Mouse (Mus musculus) heart, embryonic 15.5 days (tissue): Measurements from ENCODE around the gene Zranb3. TPM values are rescaled to one million over a fixed set of nuclear protein-coding genes. Genes with fewer than 3 reads are reported as not detected.

Experiments
- ATAC-seq: fragments of 200-750 bp; cut with Nextera tagmentation; replicated peaks from 2 replicates; pipeline ENCODE4 v1.8.0; 2017; ENCODE audit warnings: low read depth, moderate TSS enrichment; ENCODE audit not compliant: insufficient number of reproducible peaks, insufficient read depth, low FRiP score
- H3K27ac ChIP-seq: fragments of 300-500 bp; sonication (generic); 2 replicates; pipeline ENCODE4 v1.5.1; 2015; ENCODE audit warnings: mild to moderate bottlenecking, inconsistent platforms
- H3K27me3 ChIP-seq: fragments of 300-500 bp; sonication (generic); 2 replicates; pipeline ENCODE4 v1.6.1; 2015; ENCODE audit warnings: inconsistent platforms
- H3K36me3 ChIP-seq: fragments of 300-500 bp; sonication (generic); 2 replicates; pipeline ENCODE4 v1.6.1; 2015; ENCODE audit warnings: mild to moderate bottlenecking, inconsistent platforms
- H3K4me1 ChIP-seq: fragments of 300-500 bp; sonication (generic); replicated peaks from 2 replicates; pipeline ENCODE4 v1.6.1; 2015; ENCODE audit warnings: inconsistent platforms
- H3K4me2 ChIP-seq: fragments of 300-500 bp; sonication (generic); 2 replicates; pipeline ENCODE4 v1.6.1; 2015; ENCODE audit warnings: inconsistent platforms, mild to moderate bottlenecking, moderate library complexity
- H3K4me3 ChIP-seq: fragments of 300-500 bp; sonication (generic); 2 replicates; pipeline ENCODE4 v1.5.1; 2015; ENCODE audit warnings: mild to moderate bottlenecking, inconsistent platforms
- H3K9ac ChIP-seq: fragments of 300-500 bp; sonication (generic); 2 replicates; pipeline ENCODE4 v1.6.1; 2015; ENCODE audit warnings: mild to moderate bottlenecking, inconsistent platforms
- H3K9me3 ChIP-seq: fragments of 300-500 bp; sonication (generic); replicated peaks from 2 replicates; pipeline ENCODE4 v1.6.1; 2016; ENCODE audit warnings: inconsistent platforms
- WGBS: fragments of 180-500 bp; shearing (Covaris S2); methylation state at CpG from one replicate; pipeline ENCODE4 v1.1.7; 2015; ENCODE audit warnings: mixed read lengths; 5-methylcytosine and 5-hydroxymethylcytosine counted together
- polyA plus RNA-seq: library from polyadenylated mRNA; unstranded; fragments of >200 nt; fragmentation: Nextera tagmentation; extraction: Ambion mirVana; gene quantifications from 2 replicates; pipeline ENCODE4 v1.2.1, GENCODE M21; 2015

Gene Zranb3
- polyA plus RNA-seq, 1 experiment from 2014 or later: 5.3 TPM

DNA sequence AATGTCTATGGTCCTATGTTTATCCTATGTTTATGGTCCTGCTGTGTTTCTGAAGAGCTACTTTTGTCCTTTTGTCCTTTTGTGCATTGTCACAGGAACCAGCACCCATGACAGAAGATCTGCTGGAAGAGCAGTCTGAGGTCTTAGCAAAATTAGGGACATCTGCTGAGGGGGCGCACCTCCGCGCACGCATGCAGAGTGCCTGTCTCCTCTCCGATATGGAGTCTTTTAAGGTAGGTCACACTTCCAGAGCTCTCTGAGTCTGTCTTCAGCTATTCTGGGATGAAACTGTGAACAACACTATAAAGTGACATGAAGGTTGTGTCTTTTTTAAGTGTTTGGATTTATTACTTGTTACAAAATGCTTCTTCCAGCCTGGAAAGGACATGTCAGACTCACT, 168.5 kb downstream of the Zranb3 start:
- no peaks in the 10 kb centered on the region for H3K9me3 ChIP-seq
- WGBS: 92% methylated on average over 5 of the region's 5 CpGs

DNA sequence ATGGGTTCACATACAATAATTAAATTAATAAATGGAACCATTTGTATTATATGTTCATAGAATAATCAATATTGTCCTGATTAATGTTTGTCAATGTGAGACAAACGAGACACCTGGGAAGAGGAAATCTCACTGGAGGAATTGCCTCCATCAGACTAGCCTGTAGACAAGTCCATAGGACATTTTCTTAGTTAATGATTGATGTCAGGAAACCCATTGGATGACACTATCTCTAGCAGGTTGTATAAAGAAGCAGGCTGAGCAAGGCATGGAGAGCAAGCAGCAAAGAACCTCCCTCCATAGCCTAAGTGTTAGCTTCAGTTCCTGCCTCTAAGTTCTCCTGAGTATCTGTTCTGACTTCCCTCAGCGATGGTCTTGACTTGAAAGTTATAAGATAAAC, 169.4 kb downstream of the Zranb3 start:
- H3K9ac ChIP-seq: no peak overlapping the region

More for the DNA sequence above, 168.5 kb downstream of the Zranb3 start:
- 0 out of 2 replicates have a peak, but pooled peaks cover 2% of the 10 kb centered on the region for H3K4me1 ChIP-seq
- no peak for ATAC-seq
- H3K36me3 ChIP-seq: peaks cover 51% of the 10 kb centered on the region
- H3K4me2 ChIP-seq: no peak overlapping the region
- H3K27me3 ChIP-seq: no peaks in the 10 kb centered on the region
- no peak overlapping the region for H3K9ac ChIP-seq
- H3K27ac ChIP-seq: no peak overlapping the region
- no peak overlapping the region for H3K4me3 ChIP-seq

DNA sequence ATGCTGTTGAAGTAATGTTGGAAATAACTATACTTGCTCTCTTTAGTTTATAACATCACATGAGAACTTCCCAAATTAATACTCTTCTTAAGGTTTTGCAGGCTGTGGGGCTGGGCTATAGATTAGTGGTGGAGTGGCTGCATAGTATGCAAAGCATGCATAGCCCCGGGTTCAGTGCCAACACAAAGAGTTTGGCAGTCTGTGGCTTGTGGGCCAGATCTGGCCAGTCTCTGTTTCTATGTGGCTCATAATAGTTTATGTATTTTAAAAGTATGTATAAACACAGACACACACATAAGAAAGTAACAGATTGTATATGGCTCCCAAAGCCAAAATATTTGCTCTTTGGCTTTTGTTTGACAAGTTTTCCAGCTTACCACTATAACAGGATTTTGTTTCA, 187.0 kb downstream of the Zranb3 start:
- no peak for ATAC-seq
- H3K4me2 ChIP-seq: no peak overlapping the region
- H3K4me3 ChIP-seq: no peak overlapping the region
- H3K9ac ChIP-seq: no peak overlapping the region
- peaks cover 16% of the 10 kb centered on the region for H3K36me3 ChIP-seq
- no peaks in the 10 kb centered on the region for H3K27me3 ChIP-seq
- H3K9me3 ChIP-seq: no peaks in the 10 kb centered on the region
- WGBS: 59% methylated on average over 1 of the region's 1 CpGs
- no peak overlapping the region for H3K27ac ChIP-seq
- H3K4me1 ChIP-seq: no peaks in the 10 kb centered on the region

More for the DNA sequence above, 169.4 kb downstream of the Zranb3 start:
- Histone ChIP-seq H3K4me2 (no peak overlapping the region), H3K4me3 (no peak overlapping the region), H3K9me3 (no peaks in the 10 kb centered on the region), H3K36me3 (peaks cover 43% of the 10 kb centered on the region), H3K27ac (no peak overlapping the region), H3K27me3 (no peaks in the 10 kb centered on the region), H3K4me1 (0 out of 2 replicates have a peak, but pooled peaks cover 2% of the 10 kb centered on the region)
- 83% methylated on average over 2 of the region's 2 CpGs for WGBS
- no peak for ATAC-seq

DNA sequence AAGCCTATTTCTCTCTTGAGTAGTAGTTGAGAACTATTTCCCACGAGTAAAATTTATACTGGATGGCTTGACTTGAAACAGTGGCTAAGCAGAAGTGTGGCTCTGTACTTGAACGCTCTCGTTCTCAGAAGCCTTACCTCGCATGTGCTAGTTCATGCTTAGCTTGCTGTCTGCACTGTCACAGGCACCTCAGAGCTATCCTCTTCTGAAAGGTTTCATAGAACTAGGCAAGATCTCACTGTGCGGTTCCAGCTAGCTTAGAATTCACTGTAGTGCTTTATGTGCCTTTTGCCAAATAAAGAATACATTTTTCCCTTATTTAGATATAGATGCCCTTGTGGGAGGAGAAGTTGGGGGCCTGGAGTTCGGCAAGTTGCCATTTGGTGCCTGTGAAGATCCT, 187.5 kb downstream of the Zranb3 start:
- Histone ChIP-seq H3K27me3 (no peaks in the 10 kb centered on the region), H3K4me3 (no peak overlapping the region), H3K4me2 (no peak overlapping the region), H3K36me3 (peaks cover 20% of the 10 kb centered on the region), H3K9ac (no peak overlapping the region), H3K9me3 (no peaks in the 10 kb centered on the region), H3K4me1 (no peaks in the 10 kb centered on the region), H3K27ac (no peak overlapping the region)
- no peak for ATAC-seq
- 61% methylated on average over 6 of the region's 6 CpGs for WGBS

DNA sequence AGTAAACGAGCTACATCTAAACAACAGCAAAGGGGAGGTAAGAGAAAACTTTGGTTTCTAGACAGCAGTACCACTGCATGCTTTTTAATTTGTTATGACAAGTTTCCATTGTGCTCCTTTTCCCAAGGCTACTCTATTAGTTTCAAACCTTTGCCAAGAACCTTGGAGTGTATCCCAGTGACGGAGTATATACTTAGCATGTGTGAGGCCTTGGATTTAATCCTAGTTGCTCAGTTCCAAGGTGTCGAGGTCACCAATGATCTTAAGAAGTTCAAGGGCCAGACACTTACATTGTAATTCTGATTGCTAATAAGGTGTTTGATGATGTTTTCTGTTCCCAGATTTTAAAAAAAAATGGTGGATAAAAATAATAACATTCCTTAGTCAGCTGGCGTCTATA, 189.7 kb downstream of the Zranb3 start:
- Histone ChIP-seq H3K9me3 (no peaks in the 10 kb centered on the region), H3K4me3 (no peak overlapping the region), H3K36me3 (peaks cover 19% of the 10 kb centered on the region), H3K4me2 (no peak overlapping the region), H3K27ac (no peak overlapping the region), H3K9ac (no peak overlapping the region), H3K27me3 (no peaks in the 10 kb centered on the region), H3K4me1 (no peaks in the 10 kb centered on the region)
- 68% methylated on average over 4 of the region's 4 CpGs for WGBS
- ATAC-seq: no peak

DNA sequence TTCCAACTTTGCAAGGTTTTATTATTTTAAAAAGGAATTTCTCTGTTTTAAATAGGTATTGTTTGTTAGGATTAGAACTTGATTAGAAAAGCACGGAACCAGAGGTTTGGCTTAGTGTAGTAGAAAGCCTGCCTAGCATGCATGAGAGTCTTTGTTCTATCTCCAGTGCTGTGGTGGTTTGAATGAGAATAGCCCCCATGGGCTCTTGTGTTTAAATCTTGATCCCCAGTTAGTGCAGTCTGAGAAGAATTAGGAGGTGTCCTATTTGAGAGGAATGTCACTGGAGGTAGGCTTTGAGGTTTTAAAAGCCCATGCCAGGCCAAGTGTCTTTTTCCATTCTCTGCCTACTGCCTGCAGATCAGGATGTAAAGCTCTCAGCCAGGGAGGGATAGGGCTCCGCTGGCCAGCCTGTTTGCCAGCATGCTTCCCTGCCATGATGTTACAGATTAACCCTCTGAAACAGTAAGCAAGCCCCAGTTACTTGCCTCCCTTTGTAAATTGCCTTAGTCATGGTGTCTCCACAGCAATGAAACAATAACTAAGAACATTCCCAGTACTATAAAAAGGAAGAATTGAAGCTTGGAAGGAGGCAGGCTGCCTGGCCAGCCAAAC, 198.0 kb downstream of the Zranb3 start:
- H3K9ac ChIP-seq: no peak overlapping the region
- H3K4me3 ChIP-seq: no peak overlapping the region
- no peak overlapping the region for H3K4me2 ChIP-seq
- no peak for ATAC-seq
- H3K36me3 ChIP-seq: peaks cover 19% of the 10 kb centered on the region
- H3K27ac ChIP-seq: no peak overlapping the region
- H3K27me3 ChIP-seq: no peaks in the 10 kb centered on the region
- no peaks in the 10 kb centered on the region for H3K4me1 ChIP-seq
- H3K9me3 ChIP-seq: no peaks in the 10 kb centered on the region
- 71% methylated on average over 2 of the region's 2 CpGs for WGBS

Other genes starting within 250 kb of the Zranb3 start
- 0.11 TPM in 2 replicates for gene Map3k19, start 248.0 kb downstream of the Zranb3 start, polyA plus RNA-seq
- 23.9 and 24.7 TPM in 2 replicates for gene Rab3gap1, start 234.3 kb downstream of the Zranb3 start, polyA plus RNA-seq
- 46.2 and 46.6 TPM in 2 replicates for gene R3hdm1, start 254 bp upstream of the Zranb3 start, polyA plus RNA-seq
- 55.0 and 57.6 TPM in 2 replicates for gene Ubxn4, start 140.9 kb upstream of the Zranb3 start, polyA plus RNA-seq
- 0.03 and 0.08 TPM in 2 replicates for gene Lct, start 225.3 kb upstream of the Zranb3 start, polyA plus RNA-seq